Mouse (Mus musculus) kidney, embryonic 15.5 days (tissue): ENCODE measurements around the gene Mgat5. TPM values are rescaled to one million over a fixed set of nuclear protein-coding genes. Genes with fewer than 3 reads are reported as not detected.

ENCODE experiments used
- ATAC-seq: fragments of 200-750 bp; cut with Nextera tagmentation; replicated peaks from 2 replicates; pipeline ENCODE4 v1.8.0; 2017; ENCODE audit warnings: moderate TSS enrichment; ENCODE audit not compliant: low FRiP score
- H3K27ac ChIP-seq: fragments of 300-500 bp; sonication (generic); 2 replicates; pipeline ENCODE4 v1.5.1; 2015; ENCODE audit warnings: mild to moderate bottlenecking, inconsistent platforms
- H3K27me3 ChIP-seq: fragments of 300-500 bp; sonication (generic); 2 replicates; pipeline ENCODE4 v1.6.1; 2015; ENCODE audit warnings: inconsistent platforms
- H3K36me3 ChIP-seq: fragments of 300-500 bp; sonication (generic); 2 replicates; pipeline ENCODE4 v1.6.1; 2015; ENCODE audit warnings: inconsistent platforms
- H3K4me1 ChIP-seq: fragments of 300-500 bp; sonication (generic); 2 replicates; pipeline ENCODE4 v1.6.1; 2015; ENCODE audit warnings: inconsistent platforms
- H3K4me2 ChIP-seq: fragments of 300-500 bp; sonication (generic); 2 replicates; pipeline ENCODE4 v1.6.1; 2015; ENCODE audit warnings: moderate library complexity, mild to moderate bottlenecking, inconsistent platforms
- H3K4me3 ChIP-seq: fragments of 300-500 bp; sonication (generic); replicated peaks from 2 replicates; pipeline ENCODE4 v1.5.1; 2015; ENCODE audit warnings: mild to moderate bottlenecking, inconsistent platforms
- H3K9ac ChIP-seq: fragments of 300-500 bp; sonication (generic); 2 replicates; pipeline ENCODE4 v1.6.1; 2015; ENCODE audit warnings: mild to moderate bottlenecking, inconsistent platforms
- H3K9me3 ChIP-seq: fragments of 300-500 bp; sonication (generic); replicated peaks from 2 replicates; pipeline ENCODE4 v1.6.1; 2016; ENCODE audit warnings: inconsistent platforms
- WGBS: fragments of 180-500 bp; shearing (Covaris S2); methylation state at CpG from one replicate; pipeline ENCODE4 v1.1.7; 2015; ENCODE audit warnings: mixed read lengths; 5-methylcytosine and 5-hydroxymethylcytosine counted together
- polyA plus RNA-seq: library from polyadenylated mRNA; unstranded; fragments of >200 nt; fragmentation: Nextera tagmentation; extraction: Ambion mirVana; gene quantifications from 2 replicates; pipeline ENCODE4 v1.2.1, GENCODE M21; 2015

Gene Mgat5
- polyA plus RNA-seq, 1 experiment from 2014 or later: 8.6 TPM

- WGBS: 68% methylated on average over 8 of the region's 8 CpGs
Measured at GRCm38 (mm10) chr1:127313652-127314350, 109.0 kb downstream of the Mgat5 start.

GRCm38 (mm10) chr1:127315763-127316627 lies 111.2 kb downstream of the Mgat5 start:
- Histone ChIP-seq H3K9ac (no peak overlapping the region), H3K9me3 (no peaks in the 10 kb centered on the region), H3K4me3 (no peak overlapping the region), H3K27ac (no peak overlapping the region), H3K4me2 (no peak overlapping the region), H3K27me3 (no peaks in the 10 kb centered on the region), H3K36me3 (no peaks in the 10 kb centered on the region), H3K4me1 (peaks cover 23% of the 10 kb centered on the region; the same call in 1 of the 2 replicates)
- WGBS: 87% methylated on average over 13 of the region's 13 CpGs
- ATAC-seq: no peak

More at GRCm38 (mm10) chr1:127313652-127314350, 109.0 kb downstream of the Mgat5 start:
- Histone ChIP-seq H3K9me3 (no peaks in the 10 kb centered on the region), H3K9ac (no peak overlapping the region), H3K36me3 (no peaks in the 10 kb centered on the region), H3K27me3 (no peaks in the 10 kb centered on the region), H3K4me2 (no peak overlapping the region), H3K27ac (no peak overlapping the region), H3K4me1 (peaks cover 14% of the 10 kb centered on the region), H3K4me3 (no peak overlapping the region)
- no peak for ATAC-seq

GRCm38 (mm10) chr1:127316651-127317050 lies 111.8 kb downstream of the Mgat5 start:
- WGBS: 92% methylated on average over 6 of the region's 6 CpGs
- Histone ChIP-seq H3K9ac (no peak overlapping the region), H3K4me2 (no peak overlapping the region), H3K27ac (no peak overlapping the region), H3K9me3 (no peaks in the 10 kb centered on the region), H3K4me3 (no peak overlapping the region), H3K4me1 (peaks cover 29% of the 10 kb centered on the region; the same call in 1 of the 2 replicates), H3K27me3 (no peaks in the 10 kb centered on the region), H3K36me3 (no peaks in the 10 kb centered on the region)
- ATAC-seq: no peak

- Histone ChIP-seq H3K9ac (no peak overlapping the region), H3K4me1 (peaks cover 30% of the 10 kb centered on the region; the same call in 1 of the 2 replicates), H3K27me3 (no peaks in the 10 kb centered on the region), H3K36me3 (no peaks in the 10 kb centered on the region), H3K4me3 (no peak overlapping the region), H3K27ac (no peak overlapping the region), H3K9me3 (no peaks in the 10 kb centered on the region), H3K4me2 (no peak overlapping the region)
- 84% methylated on average over 9 of the region's 9 CpGs for WGBS
- ATAC-seq: no peak
Measured at GRCm38 (mm10) chr1:127317541-127317940, 112.7 kb downstream of the Mgat5 start.

GRCm38 (mm10) chr1:127318486-127318885 lies 113.7 kb downstream of the Mgat5 start:
- no peak for ATAC-seq
- WGBS: 78% methylated on average over 7 of the region's 7 CpGs
- H3K9me3 ChIP-seq: no peaks in the 10 kb centered on the region
- H3K4me1 ChIP-seq: peaks cover 30% of the 10 kb centered on the region; the same call in 1 of the 2 replicates
- H3K9ac ChIP-seq: no peak overlapping the region
- H3K27me3 ChIP-seq: no peaks in the 10 kb centered on the region
- H3K4me2 ChIP-seq: no peak overlapping the region
- no peak overlapping the region for H3K4me3 ChIP-seq
- peaks cover 6% of the 10 kb centered on the region for H3K36me3 ChIP-seq
- H3K27ac ChIP-seq: no peak overlapping the region

- Histone ChIP-seq H3K27me3 (no peaks in the 10 kb centered on the region), H3K4me1 (peaks cover 27% of the 10 kb centered on the region; the same call in 1 of the 2 replicates), H3K9me3 (no peaks in the 10 kb centered on the region), H3K4me2 (no peak overlapping the region), H3K27ac (0 out of 2 replicates have a peak overlapping the region, but pooled peaks have one; percentile 13), H3K4me3 (no peak overlapping the region), H3K36me3 (peaks cover 14% of the 10 kb centered on the region), H3K9ac (no peak overlapping the region)
- no peak for ATAC-seq
- 71% methylated on average over 6 of the region's 6 CpGs for WGBS
Measured at GRCm38 (mm10) chr1:127319768-127320167, 115.0 kb downstream of the Mgat5 start.

GRCm38 (mm10) chr1:127320956-127321355 lies 116.1 kb downstream of the Mgat5 start:
- no peak for ATAC-seq
- Histone ChIP-seq H3K9ac (no peak overlapping the region), H3K4me1 (peaks cover 27% of the 10 kb centered on the region; the same call in 1 of the 2 replicates), H3K4me2 (no peak overlapping the region), H3K27ac (0 out of 2 replicates have a peak overlapping the region, but pooled peaks have one; percentile 14), H3K27me3 (no peaks in the 10 kb centered on the region), H3K4me3 (no peak overlapping the region), H3K9me3 (no peaks in the 10 kb centered on the region), H3K36me3 (peaks cover 14% of the 10 kb centered on the region)
- WGBS: 67% methylated on average over 10 of the region's 10 CpGs

GRCm38 (mm10) chr1:127321638-127322037 lies 116.8 kb downstream of the Mgat5 start:
- H3K4me1 ChIP-seq: peaks cover 29% of the 10 kb centered on the region; the same call in 1 of the 2 replicates
- no peaks in the 10 kb centered on the region for H3K9me3 ChIP-seq
- H3K27me3 ChIP-seq: no peaks in the 10 kb centered on the region
- H3K9ac ChIP-seq: no peak overlapping the region
- 0 out of 2 replicates have a peak overlapping the region, but pooled peaks have one; percentile 14 for H3K27ac ChIP-seq
- H3K36me3 ChIP-seq: peaks cover 14% of the 10 kb centered on the region
- ATAC-seq: no peak
- WGBS: 43% methylated on average over 3 of the region's 3 CpGs
- no peak overlapping the region for H3K4me3 ChIP-seq
- no peak overlapping the region for H3K4me2 ChIP-seq

- H3K9ac ChIP-seq: no peak overlapping the region
- H3K27ac ChIP-seq: no peak overlapping the region
- 57% methylated on average over 5 of the region's 5 CpGs for WGBS
- H3K4me1 ChIP-seq: peaks cover 31% of the 10 kb centered on the region; the same call in 1 of the 2 replicates
- ATAC-seq: no peak
- no peak overlapping the region for H3K4me3 ChIP-seq
- H3K27me3 ChIP-seq: no peaks in the 10 kb centered on the region
- peaks cover 14% of the 10 kb centered on the region for H3K36me3 ChIP-seq
- H3K4me2 ChIP-seq: no peak overlapping the region
- no peaks in the 10 kb centered on the region for H3K9me3 ChIP-seq
Measured at GRCm38 (mm10) chr1:127322169-127322805, 117.5 kb downstream of the Mgat5 start.

- peaks cover 14% of the 10 kb centered on the region for H3K36me3 ChIP-seq
- no peak overlapping the region for H3K9ac ChIP-seq
- no peaks in the 10 kb centered on the region for H3K27me3 ChIP-seq
- no peak overlapping the region for H3K4me3 ChIP-seq
- no peak for ATAC-seq
- no peaks in the 10 kb centered on the region for H3K9me3 ChIP-seq
- WGBS: 63% methylated on average over 8 of the region's 8 CpGs
- no peak overlapping the region for H3K4me2 ChIP-seq
- no peak overlapping the region for H3K27ac ChIP-seq
- H3K4me1 ChIP-seq: peaks cover 30% of the 10 kb centered on the region; the same call in 1 of the 2 replicates
Measured at GRCm38 (mm10) chr1:127325601-127326198, 120.9 kb downstream of the Mgat5 start.

- no peak for ATAC-seq
Measured at GRCm38 (mm10) chr1:127327773-127328172, 123.0 kb downstream of the Mgat5 start.

More at GRCm38 (mm10) chr1:127327773-127328172, 123.0 kb downstream of the Mgat5 start:
- Histone ChIP-seq H3K27ac (peak overlapping the region; percentile 3; the same call in 1 of the 2 replicates), H3K4me2 (no peak overlapping the region), H3K4me1 (peaks cover 19% of the 10 kb centered on the region; the same call in 1 of the 2 replicates), H3K4me3 (no peak overlapping the region), H3K9me3 (no peaks in the 10 kb centered on the region), H3K36me3 (peaks cover 14% of the 10 kb centered on the region), H3K9ac (no peak overlapping the region), H3K27me3 (no peaks in the 10 kb centered on the region)
- WGBS: 71% methylated on average over 6 of the region's 6 CpGs
